Mouse (Mus musculus) intestine, postnatal 0 days (tissue): ENCODE data around the gene Tmem235. TPM values are rescaled to one million over a fixed set of nuclear protein-coding genes. Genes with fewer than 3 reads are reported as not detected.

Experiments used
- ATAC-seq: fragments of 200-750 bp; cut with Nextera tagmentation; 2 replicates; pipeline ENCODE4 v1.8.0; 2017; ENCODE audit warnings: mild to moderate bottlenecking, moderate TSS enrichment, moderate library complexity
- H3K27ac ChIP-seq: fragments of 300-500 bp; sonication (generic); 2 replicates; pipeline ENCODE4 v1.5.1; 2014; ENCODE audit warnings: mild to moderate bottlenecking, low read depth, low read length, moderate library complexity
- H3K27me3 ChIP-seq: fragments of 300-500 bp; sonication (generic); replicated peaks from 2 replicates; pipeline ENCODE4 v1.6.1; 2014; ENCODE audit warnings: low read length, mixed read lengths; ENCODE audit not compliant: control insufficient read depth, insufficient read depth
- H3K36me3 ChIP-seq: fragments of 300-500 bp; sonication (generic); 2 replicates; pipeline ENCODE4 v1.6.1; 2014; ENCODE audit warnings: mild to moderate bottlenecking, moderate library complexity; ENCODE audit not compliant: control insufficient read depth, insufficient read depth
- H3K4me1 ChIP-seq: fragments of 300-500 bp; sonication (generic); replicated peaks from 2 replicates; pipeline ENCODE4 v1.6.1; 2014; ENCODE audit warnings: antibody characterized with exemption, low read length, mixed read lengths; ENCODE audit not compliant: control insufficient read depth, insufficient read depth
- H3K4me2 ChIP-seq: fragments of 300-500 bp; sonication (generic); replicated peaks from 2 replicates; pipeline ENCODE4 v1.6.1; 2014; ENCODE audit warnings: low read depth, mild to moderate bottlenecking, moderate library complexity
- H3K4me3 ChIP-seq: fragments of 300-500 bp; sonication (generic); 2 replicates; pipeline ENCODE4 v1.5.1; 2014; ENCODE audit warnings: low read depth, low read length
- H3K9ac ChIP-seq: fragments of 300-500 bp; sonication (generic); 2 replicates; pipeline ENCODE4 v1.6.1; 2014; ENCODE audit warnings: mild to moderate bottlenecking, low read depth, low read length
- H3K9me3 ChIP-seq: fragments of 300-500 bp; sonication (generic); 2 replicates; pipeline ENCODE4 v1.6.1; 2016; ENCODE audit warnings: mixed run types; ENCODE audit not compliant: control insufficient read depth
- CTCF ChIP-seq: sonication (generic); IDR thresholded peaks from 2 replicates; pipeline ENCODE4 v1.5.1; 2016; ENCODE audit warnings: low read depth, mild to moderate bottlenecking, control low read depth, antibody characterized with exemption, moderate library complexity
- WGBS: fragments of 180-500 bp; shearing (Covaris S2); extraction: QIAGEN DNeasy Blood & Tissue Kit; methylation state at CpG from one replicate; pipeline ENCODE4 v1.1.7; 2014; 5-methylcytosine and 5-hydroxymethylcytosine counted together
- polyA plus RNA-seq: library from polyadenylated mRNA; unstranded; fragments of >200 nt; fragmentation: Nextera tagmentation; extraction: Ambion mirVana; gene quantifications from 2 replicates; pipeline ENCODE4 v1.2.1, GENCODE M21; 2015

Tmem235 gene
- polyA plus RNA-seq, 1 experiment from 2014 or later: not detected

- no peaks in the 10 kb centered on the region for H3K9me3 ChIP-seq
- H3K9ac ChIP-seq: no peak overlapping the region
- H3K27ac ChIP-seq: no peak overlapping the region
- TF ChIP-seq CTCF: no peak
- H3K4me1 ChIP-seq: peaks cover 11% of the 10 kb centered on the region; the same call in 1 of the 2 replicates
- ATAC-seq: no peak
- H3K36me3 ChIP-seq: peaks cover 4% of the 10 kb centered on the region; the same call in 1 of the 2 replicates
- H3K4me2 ChIP-seq: no peak overlapping the region
- no peaks in the 10 kb centered on the region for H3K27me3 ChIP-seq
- 51% methylated on average over 6 of the region's 6 CpGs for WGBS
- no peak overlapping the region for H3K4me3 ChIP-seq
Observed at GRCm38 (mm10) chr11:117865988-117866387, 5.4 kb downstream of the Tmem235 start.

GRCm38 (mm10) chr11:117870688-117871365 is 10.3 kb downstream of the Tmem235 start:
- peaks cover 4% of the 10 kb centered on the region; the same call in 1 of the 2 replicates for H3K36me3 ChIP-seq
- ATAC-seq: peak; percentile 15; the same call in 1 of the 2 replicates
- no peak overlapping the region for H3K27ac ChIP-seq
- H3K4me2 ChIP-seq: no peak overlapping the region
- no peak overlapping the region for H3K4me3 ChIP-seq
- H3K27me3 ChIP-seq: no peaks in the 10 kb centered on the region
- H3K9me3 ChIP-seq: no peaks in the 10 kb centered on the region
- no peak overlapping the region for H3K9ac ChIP-seq
- peaks cover 5% of the 10 kb centered on the region; the same call in 1 of the 2 replicates for H3K4me1 ChIP-seq
- TF ChIP-seq CTCF: peak; percentile 99
- WGBS: 40% methylated on average over 12 of the region's 12 CpGs

- peaks cover 5% of the 10 kb centered on the region; the same call in 1 of the 2 replicates for H3K4me1 ChIP-seq
- no peak for ATAC-seq
- H3K9ac ChIP-seq: no peak overlapping the region
- H3K36me3 ChIP-seq: peaks cover 4% of the 10 kb centered on the region; the same call in 1 of the 2 replicates
- no peak overlapping the region for H3K4me2 ChIP-seq
- H3K4me3 ChIP-seq: no peak overlapping the region
- no peak for TF ChIP-seq CTCF
- no peak overlapping the region for H3K27ac ChIP-seq
- no peaks in the 10 kb centered on the region for H3K9me3 ChIP-seq
- no peaks in the 10 kb centered on the region for H3K27me3 ChIP-seq
- WGBS: 76% methylated on average over 5 of the region's 5 CpGs
Observed at GRCm38 (mm10) chr11:117871376-117871775, 10.8 kb downstream of the Tmem235 start.

- 62% methylated on average over 12 of the region's 12 CpGs for WGBS
- TF ChIP-seq CTCF: no peak
Observed at GRCm38 (mm10) chr11:117871911-117872584, 11.5 kb downstream of the Tmem235 start.

GRCm38 (mm10) chr11:117872861-117873608 is 12.5 kb downstream of the Tmem235 start, which contains the start of gene Tha1:
Gene Tha1 (minus strand): TSS chr11:117873481.
- H3K9ac ChIP-seq: peak within 1 kb of the TSS; percentile 74
- no peak for TF ChIP-seq CTCF
- peak within 1 kb of the TSS; percentile 70 for H3K4me3 ChIP-seq
- H3K27ac ChIP-seq: peak within 1 kb of the TSS; percentile 87
- no peaks in the 10 kb centered on the region for H3K27me3 ChIP-seq
- ATAC-seq: peak; percentile 44
- WGBS: 2% methylated on average over 51 of the region's 51 CpGs
- H3K4me1 ChIP-seq: peaks cover 5% of the 10 kb centered on the region; the same call in 1 of the 2 replicates
- no peaks in the 10 kb centered on the region for H3K9me3 ChIP-seq
- H3K4me2 ChIP-seq: peak within 1 kb of the TSS; percentile 98
- peaks cover 4% of the 10 kb centered on the region; the same call in 1 of the 2 replicates for H3K36me3 ChIP-seq

More at GRCm38 (mm10) chr11:117871911-117872584, 11.5 kb downstream of the Tmem235 start:
- Histone ChIP-seq H3K4me1 (peaks cover 5% of the 10 kb centered on the region; the same call in 1 of the 2 replicates), H3K4me3 (no peak overlapping the region; the same call in 1 of the 2 replicates), H3K27me3 (no peaks in the 10 kb centered on the region), H3K4me2 (peak overlapping the region; percentile 98), H3K9ac (no peak overlapping the region), H3K9me3 (no peaks in the 10 kb centered on the region), H3K36me3 (peaks cover 4% of the 10 kb centered on the region; the same call in 1 of the 2 replicates), H3K27ac (no peak overlapping the region)
- no peak for ATAC-seq
